Mouse (Mus musculus) lung, postnatal 0 days (tissue): ENCODE measurements at regions not wholly inside any gene's neighbourhood (a gene's known extent, or its start where the extent isn't known, plus 50 kb on each side); places are given as distances from the start of the nearest gene placed in this dataset.

ENCODE experiments used
- CTCF ChIP-seq: IDR thresholded peaks from 2 replicates; pipeline ENCODE4 v1.5.1; 2016; ENCODE audit warnings: antibody characterized with exemption, mild to moderate bottlenecking
- EP300 ChIP-seq: IDR thresholded peaks from 2 replicates; pipeline ENCODE4 v1.6.1; 2016; ENCODE audit warnings: antibody characterized with exemption, mild to moderate bottlenecking, control low read depth

GRCm38 (mm10) chr1:130513482-130513881, 50.9 kb upstream of the Cd55 start:
- TF ChIP-seq CTCF = no peak
- TF ChIP-seq EP300 = no peak
